Mouse (Mus musculus) embryonic facial prominence, embryonic 14.5 days (tissue): ENCODE measurements around the gene Glul. TPM values are rescaled to one million over a fixed set of nuclear protein-coding genes. Genes with fewer than 3 reads are reported as not detected.
"Not testable (repeated sequence)": the region's sequence is repeated elsewhere in the genome, so short reads cannot be mapped to it uniquely, and the experiment has no call there.

Experiments used
- ATAC-seq: fragments of 200-750 bp; cut with Nextera tagmentation; 2 replicates; pipeline ENCODE4 v1.8.0; 2017; ENCODE audit warnings: low read depth, moderate number of reproducible peaks, moderate TSS enrichment
- DNase-seq: peaks from one replicate; pipeline ENCODE4 v3.0.0-alpha.2; 2015; ENCODE audit warnings: low spot score
- H3K27ac ChIP-seq: fragments of 300-500 bp; sonication (generic); replicated peaks from 2 replicates; pipeline ENCODE4 v1.5.1; 2014; ENCODE audit warnings: low read depth, mild to moderate bottlenecking, low read length, moderate library complexity
- H3K27me3 ChIP-seq: fragments of 300-500 bp; sonication (generic); replicated peaks from 2 replicates; pipeline ENCODE4 v1.6.1; 2014; ENCODE audit warnings: low read length; ENCODE audit not compliant: control insufficient read depth, insufficient read depth
- H3K36me3 ChIP-seq: fragments of 300-500 bp; sonication (generic); 2 replicates; pipeline ENCODE4 v1.6.1; 2014; ENCODE audit warnings: low read length, mixed read lengths; ENCODE audit not compliant: control insufficient read depth, insufficient read depth
- H3K4me1 ChIP-seq: fragments of 300-500 bp; sonication (generic); 2 replicates; pipeline ENCODE4 v1.6.1; 2014; ENCODE audit warnings: antibody characterized with exemption, low read length; ENCODE audit not compliant: control insufficient read depth, insufficient read depth
- H3K4me2 ChIP-seq: fragments of 300-500 bp; sonication (generic); 2 replicates; pipeline ENCODE4 v1.6.1; 2014; ENCODE audit warnings: low read depth, mild to moderate bottlenecking, low read length, moderate library complexity, mixed read lengths
- H3K4me3 ChIP-seq: fragments of 300-500 bp; sonication (generic); 2 replicates; pipeline ENCODE4 v1.5.1; 2014; ENCODE audit warnings: low read depth, mild to moderate bottlenecking, low read length
- H3K9ac ChIP-seq: fragments of 300-500 bp; sonication (generic); 2 replicates; pipeline ENCODE4 v1.6.1; 2014; ENCODE audit warnings: low read depth, mild to moderate bottlenecking, low read length, moderate library complexity, mixed read lengths
- H3K9me3 ChIP-seq: fragments of 300-500 bp; sonication (generic); 2 replicates; pipeline ENCODE4 v1.6.1; 2016; ENCODE audit warnings: low read length; ENCODE audit not compliant: control insufficient read depth
- WGBS: fragments of 180-500 bp; shearing (Covaris S2); extraction: QIAGEN DNeasy Blood & Tissue Kit; methylation state at CpG from one replicate; pipeline ENCODE4 v1.1.7; 2014; 5-methylcytosine and 5-hydroxymethylcytosine counted together
- polyA plus RNA-seq: library from polyadenylated mRNA; unstranded; fragments of >200 nt; fragmentation: Nextera tagmentation; extraction: Ambion mirVana; gene quantifications from 2 replicates; pipeline ENCODE4 v1.2.1, GENCODE M21; 2014

Gene Glul
- 97.5 and 104 TPM in 2 replicates for polyA plus RNA-seq

DNA sequence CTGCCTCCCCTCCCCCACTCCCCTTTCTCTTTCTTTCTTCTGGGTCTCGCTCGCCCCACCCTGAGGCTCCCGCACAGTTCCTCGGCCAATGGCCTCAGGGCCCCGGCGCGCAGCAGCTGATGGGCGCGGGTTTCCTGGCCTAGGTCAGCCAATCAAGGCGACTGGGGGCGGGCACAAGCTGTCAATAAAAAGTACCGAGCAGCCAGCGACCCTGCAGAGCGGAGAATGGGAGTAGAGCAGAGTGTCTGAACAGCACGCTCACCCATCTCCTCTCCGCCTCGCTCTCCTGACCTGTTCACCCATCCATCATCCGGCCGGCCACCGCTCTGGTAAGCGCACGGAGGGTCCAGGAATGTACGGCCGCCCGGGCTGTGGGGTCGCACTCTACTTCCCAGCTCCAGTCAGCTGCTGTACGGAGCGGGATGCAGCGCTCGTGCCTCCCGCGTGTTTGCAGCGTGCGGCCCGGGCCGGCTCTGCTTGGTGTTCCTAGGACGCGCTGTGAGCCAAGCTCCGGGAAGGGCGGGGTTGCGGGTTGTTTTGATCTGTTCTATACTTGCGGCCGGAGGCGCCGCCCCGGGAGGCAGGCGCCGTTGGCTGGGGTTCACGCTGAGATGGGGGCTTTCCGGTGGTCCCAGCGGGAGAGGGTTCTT is at the start of gene Glul, which contains the start of gene Teddm2:
Gene Glul (plus strand): TSS at position 214 of the 650 bp plus-strand sequence.
Gene Teddm2 (minus strand): TSS at position 498 of the 650 bp plus-strand sequence.
- peak within 1 kb of the TSS; percentile 82 for H3K4me2 ChIP-seq
- peak; percentile 97 for ATAC-seq
- under 1% methylated on average over 48 of the region's 51 CpGs for WGBS
- peak within 1 kb of the TSS; percentile 96 for H3K27ac ChIP-seq
- no peaks in the 10 kb centered on the region for H3K9me3 ChIP-seq
- H3K36me3 ChIP-seq, result peaks cover 23% of the 10 kb centered on the region
- peak within 1 kb of the TSS; percentile 81 for H3K9ac ChIP-seq
- no peaks in the 10 kb centered on the region for H3K27me3 ChIP-seq
- H3K4me3 ChIP-seq, result peak within 1 kb of the TSS; percentile 79
- DNase-seq, result peak; percentile 99
- peaks cover 15% of the 10 kb centered on the region; the same call in 1 of the 2 replicates for H3K4me1 ChIP-seq

DNA sequence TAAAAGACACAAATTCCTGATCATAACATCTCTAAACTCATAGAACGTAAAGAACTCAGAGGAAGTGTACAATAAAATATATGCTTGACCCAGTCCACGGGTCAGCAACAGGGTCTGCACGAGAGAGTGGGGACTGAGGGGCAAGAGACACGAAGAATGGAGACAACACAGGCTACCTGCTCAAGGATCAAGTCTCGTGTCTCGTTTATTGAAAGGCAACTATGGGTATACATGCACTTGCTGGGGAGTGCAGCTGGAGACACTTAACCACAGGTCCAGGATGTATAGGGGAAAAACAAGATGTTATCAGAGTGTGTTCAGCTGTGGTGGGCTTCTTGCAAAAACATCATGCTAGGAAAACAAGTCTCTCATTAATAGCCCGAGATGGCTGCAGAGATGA is 47.0 kb upstream of the Glul start:
- WGBS, result 69% methylated on average over 7 of the region's 7 CpGs

DNA sequence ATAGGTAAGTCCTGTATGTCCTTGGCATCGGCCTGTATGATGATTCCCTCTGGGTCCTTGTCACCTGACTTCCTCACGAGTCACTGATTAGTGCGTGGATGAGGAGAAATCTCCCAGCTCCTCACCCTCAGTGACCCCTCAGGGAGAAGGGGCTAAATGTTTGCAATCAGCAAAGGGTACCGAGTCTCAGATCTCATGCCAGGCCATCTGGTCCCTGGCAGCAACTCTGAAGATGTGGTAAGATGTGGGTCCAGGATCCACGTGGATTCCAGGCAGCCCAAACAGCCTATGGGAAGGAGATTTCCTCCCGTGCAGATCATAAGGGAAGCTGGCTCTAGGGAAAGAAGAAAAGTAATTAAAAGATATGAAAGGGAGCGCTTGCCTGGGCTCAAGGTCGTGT is 43.8 kb upstream of the Glul start:
- no peak for DNase-seq
- no peaks in the 10 kb centered on the region for H3K27me3 ChIP-seq
- H3K4me1 ChIP-seq, result peaks cover 3% of the 10 kb centered on the region; the same call in 1 of the 2 replicates
- H3K4me3 ChIP-seq, result no peak overlapping the region
- H3K9ac ChIP-seq, result no peak overlapping the region
- H3K9me3 ChIP-seq, result no peaks in the 10 kb centered on the region
- WGBS, result 64% methylated on average over 8 of the region's 8 CpGs
- H3K27ac ChIP-seq, result no peak overlapping the region
- H3K36me3 ChIP-seq, result no peaks in the 10 kb centered on the region
- no peak for ATAC-seq
- no peak overlapping the region for H3K4me2 ChIP-seq

More for the DNA sequence above, 47.0 kb upstream of the Glul start:
- H3K4me3 ChIP-seq, H3K4me2 ChIP-seq, H3K9ac ChIP-seq, H3K27ac ChIP-seq, DNase-seq, H3K9me3 ChIP-seq, H3K36me3 ChIP-seq, ATAC-seq, H3K27me3 ChIP-seq, H3K4me1 ChIP-seq: not testable (repeated sequence)

DNA sequence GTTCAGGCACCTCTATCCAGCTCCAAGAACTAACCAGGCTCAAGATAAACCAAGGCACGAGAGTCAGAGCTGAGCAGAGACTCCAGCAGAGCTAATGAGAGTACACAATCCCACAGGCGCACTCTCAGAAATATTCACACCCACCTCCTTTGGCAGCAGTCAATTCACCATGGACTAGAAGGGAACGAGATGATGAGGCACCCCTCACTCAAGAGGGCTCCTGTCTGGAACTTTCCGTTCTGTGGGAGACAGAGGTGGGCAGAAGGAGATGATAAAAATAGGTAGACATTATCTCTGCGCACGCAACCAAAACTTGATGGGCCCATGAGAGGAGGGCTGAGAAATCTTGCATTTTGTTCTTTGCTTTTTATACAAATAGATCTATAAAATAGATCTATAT is 25.7 kb upstream of the Glul start, which contains the start of gene Teddm1b:
Gene Teddm1b (plus strand): TSS at position 301 of the 400 bp plus-strand sequence.
- Histone ChIP-seq H3K4me2 (no peak within 1 kb of the TSS), H3K9me3 (no peaks in the 10 kb centered on the region), H3K36me3 (no peaks in the 10 kb centered on the region), H3K27ac (no peak within 1 kb of the TSS), H3K4me1 (no peaks in the 10 kb centered on the region), H3K4me3 (no peak within 1 kb of the TSS), H3K27me3 (no peaks in the 10 kb centered on the region), H3K9ac (no peak within 1 kb of the TSS)
- DNase-seq (no peak), ATAC-seq (no peak)
- 90% methylated on average over 6 of the region's 6 CpGs for WGBS

DNA sequence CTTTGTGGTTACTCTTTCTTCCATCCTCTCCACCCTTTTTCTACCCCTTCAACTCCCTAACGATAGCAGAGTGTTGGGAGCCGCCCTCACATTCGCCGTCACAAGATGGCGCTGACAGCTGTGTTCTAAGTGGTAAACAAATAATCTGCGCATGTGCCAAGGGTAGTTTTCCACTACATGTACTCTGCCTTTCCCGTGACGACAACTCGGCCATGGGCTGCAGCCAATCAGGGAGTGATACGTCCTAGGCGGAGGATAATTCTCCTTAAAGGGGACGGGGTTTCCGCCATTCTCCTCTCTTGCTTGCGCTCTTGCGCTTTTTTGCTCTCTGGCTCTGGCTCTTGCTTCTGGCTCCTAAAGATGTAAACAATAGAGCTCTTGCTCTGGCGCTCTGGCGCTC is 19.4 kb upstream of the Glul start:
- H3K4me2 ChIP-seq, H3K9me3 ChIP-seq, H3K36me3 ChIP-seq, H3K27me3 ChIP-seq, H3K27ac ChIP-seq, DNase-seq, H3K4me1 ChIP-seq, ATAC-seq, H3K4me3 ChIP-seq, H3K9ac ChIP-seq: not testable (repeated sequence)
- WGBS, result 95% methylated on average over 17 of the region's 17 CpGs

DNA sequence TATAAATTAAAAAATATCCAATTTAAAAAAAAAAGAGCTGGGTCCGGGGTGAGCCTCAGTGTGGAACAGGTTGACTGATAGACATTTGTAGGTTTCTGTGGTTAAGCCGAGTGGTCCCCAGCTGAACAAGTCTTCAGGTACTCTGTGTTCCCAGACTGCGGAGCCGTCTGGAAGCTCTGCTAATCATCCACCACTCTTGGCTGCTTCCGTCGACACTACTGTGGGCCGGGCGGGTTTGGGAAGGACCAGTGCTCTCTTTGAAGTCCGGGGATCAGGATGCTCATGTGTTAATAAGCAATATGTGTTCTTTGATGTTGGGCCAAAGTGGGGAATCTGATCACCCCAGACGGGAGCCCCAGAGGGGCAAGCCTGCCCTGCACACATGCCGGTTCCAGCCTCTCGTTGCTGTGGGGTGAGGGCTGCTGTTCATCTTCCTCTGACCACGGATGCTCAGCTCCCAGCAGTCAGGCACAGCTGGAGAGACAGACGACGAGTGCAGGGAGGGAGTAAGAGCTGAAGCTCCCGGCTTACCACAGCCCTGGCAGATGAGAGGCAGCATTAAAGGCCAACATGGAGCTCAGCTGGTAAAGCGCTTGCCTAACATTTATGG is 13.6 kb upstream of the Glul start:
- Histone ChIP-seq H3K27ac (no peak overlapping the region), H3K9ac (no peak overlapping the region), H3K36me3 (no peaks in the 10 kb centered on the region), H3K4me1 (no peaks in the 10 kb centered on the region; the same call in 1 of the 2 replicates), H3K9me3 (no peaks in the 10 kb centered on the region), H3K4me2 (no peak overlapping the region), H3K27me3 (no peaks in the 10 kb centered on the region), H3K4me3 (no peak overlapping the region)
- WGBS, result 23% methylated on average over 16 of the region's 17 CpGs
- ATAC-seq (peak; percentile 63), DNase-seq (peak; percentile 39)

DNA sequence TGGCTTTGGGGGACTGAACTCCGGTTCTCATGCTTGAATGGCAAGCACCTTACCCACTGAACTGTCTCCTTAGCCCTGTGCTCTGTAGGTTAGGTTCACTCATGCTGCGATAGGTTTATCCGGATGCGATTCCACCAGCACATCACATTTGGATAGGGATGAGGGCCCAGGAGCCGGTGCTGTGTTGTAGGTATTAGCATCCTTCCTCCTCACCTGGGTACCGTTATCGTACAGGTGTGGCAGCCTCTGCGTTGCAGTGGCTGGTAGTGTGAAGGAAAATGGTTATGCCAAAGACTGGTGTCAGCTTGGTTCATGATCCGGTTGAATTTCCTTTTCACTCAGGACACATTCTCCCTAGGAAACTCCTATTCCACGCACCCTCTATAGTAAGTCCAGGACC is 9.6 kb upstream of the Glul start:
- DNase-seq (no peak), ATAC-seq (no peak)
- H3K27ac ChIP-seq, result no peak overlapping the region
- H3K36me3 ChIP-seq, result no peaks in the 10 kb centered on the region
- H3K9ac ChIP-seq, result no peak overlapping the region
- H3K4me2 ChIP-seq, result no peak overlapping the region
- 92% methylated on average over 10 of the region's 10 CpGs for WGBS
- no peaks in the 10 kb centered on the region for H3K27me3 ChIP-seq
- H3K4me1 ChIP-seq, result no peaks in the 10 kb centered on the region; the same call in 1 of the 2 replicates
- no peak overlapping the region for H3K4me3 ChIP-seq
- H3K9me3 ChIP-seq, result no peaks in the 10 kb centered on the region

DNA sequence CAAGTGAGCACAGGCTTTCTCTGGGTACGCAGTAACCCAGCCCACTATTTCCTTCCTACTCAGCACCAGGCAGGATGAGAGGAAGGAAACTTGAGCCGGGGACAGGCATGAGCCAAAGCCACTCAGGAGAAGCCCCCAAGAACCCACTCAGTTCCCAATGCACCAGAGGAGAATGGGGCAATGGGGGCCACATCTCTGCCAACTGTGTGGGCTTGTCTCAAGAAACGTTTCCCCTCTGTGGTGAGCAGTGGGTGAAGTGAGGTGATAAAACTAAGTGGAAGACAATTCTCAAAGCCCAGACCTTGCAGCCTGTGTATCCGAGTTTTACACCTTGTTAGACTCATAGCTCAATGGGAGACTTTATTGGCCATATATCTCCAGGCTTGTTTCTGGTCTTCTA is 8.3 kb upstream of the Glul start, which contains the start of gene Teddm1a:
Gene Teddm1a (plus strand): TSS at position 301 of the 400 bp plus-strand sequence.
- ATAC-seq (no peak), DNase-seq (no peak)
- H3K27me3 ChIP-seq, result no peaks in the 10 kb centered on the region
- no peaks in the 10 kb centered on the region for H3K9me3 ChIP-seq
- no peaks in the 10 kb centered on the region for H3K36me3 ChIP-seq
- no peak within 1 kb of the TSS for H3K4me3 ChIP-seq
- no peak within 1 kb of the TSS for H3K27ac ChIP-seq
- WGBS, result 50% methylated on average over 4 of the region's 4 CpGs
- H3K9ac ChIP-seq, result no peak within 1 kb of the TSS
- H3K4me2 ChIP-seq, result no peak within 1 kb of the TSS
- H3K4me1 ChIP-seq, result no peaks in the 10 kb centered on the region; the same call in 1 of the 2 replicates
